Mouse (Mus musculus) hindlimb bud, embryonic 11.5 days (tissue): ENCODE results near the gene Ntn3.

Experiments used
- DNase-seq: peaks from one replicate; pipeline ENCODE4 v3.0.0-alpha.2; 2012; ENCODE audit warnings: low read depth, low spot score; ENCODE audit errors: extremely low spot score

Ntn3 gene

GRCm38 (mm10) chr17:24209043-24209915 is at the start of gene Ntn3:
Ntn3 (minus strand) TSS chr17:24209531.
- no peak for DNase-seq

DNA sequence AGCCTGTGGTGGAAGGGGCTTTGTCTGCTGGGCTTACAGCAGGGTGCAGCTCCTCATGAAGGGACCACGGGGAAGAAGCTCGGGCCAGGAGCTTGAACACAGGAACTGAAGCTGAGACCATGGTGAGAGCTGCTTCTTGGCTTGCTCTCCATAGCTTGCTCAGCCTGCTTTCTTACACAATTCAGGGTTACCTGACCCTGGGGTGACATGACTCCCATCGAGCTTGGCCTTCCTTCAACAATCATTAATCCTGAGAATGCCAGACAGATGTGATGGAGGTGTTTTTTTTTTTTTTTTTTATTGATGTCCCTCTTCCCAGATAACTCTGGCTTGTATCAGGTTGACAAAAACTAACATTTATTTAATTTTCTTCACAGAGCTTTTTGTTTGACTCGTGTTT is 49.6 kb upstream of the Ntn3 start:
- DNase-seq = no peak

DNA sequence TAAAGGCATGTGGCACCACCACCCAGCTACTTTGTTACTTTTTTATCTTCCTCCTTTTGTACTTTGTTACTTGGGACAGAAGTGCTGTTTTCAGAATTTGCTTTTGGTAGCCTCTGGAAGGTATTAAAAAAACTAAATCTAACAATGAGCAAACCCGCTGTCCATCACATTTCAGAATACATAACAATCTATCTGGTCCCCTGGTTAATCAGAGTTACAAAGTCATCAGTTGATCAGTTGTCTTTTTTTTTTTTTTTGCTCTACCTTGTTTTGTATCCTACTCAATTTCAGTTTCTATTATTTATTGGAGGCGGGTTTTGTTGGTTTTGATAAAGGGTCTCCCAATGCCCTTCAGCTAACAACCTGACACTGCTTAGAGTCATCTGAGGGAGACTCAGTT is 43.0 kb upstream of the Ntn3 start:
- no peak for DNase-seq

- DNase-seq = peak; percentile 90
Measured at GRCm38 (mm10) chr17:24251320-24252069, 42.2 kb upstream of the Ntn3 start, which contains the start of gene Ccnf. Ccnf (minus strand) TSS chr17:24251484.

GRCm38 (mm10) chr17:24250988-24251319 is 41.6 kb upstream of the Ntn3 start:
- no peak for DNase-seq

DNA sequence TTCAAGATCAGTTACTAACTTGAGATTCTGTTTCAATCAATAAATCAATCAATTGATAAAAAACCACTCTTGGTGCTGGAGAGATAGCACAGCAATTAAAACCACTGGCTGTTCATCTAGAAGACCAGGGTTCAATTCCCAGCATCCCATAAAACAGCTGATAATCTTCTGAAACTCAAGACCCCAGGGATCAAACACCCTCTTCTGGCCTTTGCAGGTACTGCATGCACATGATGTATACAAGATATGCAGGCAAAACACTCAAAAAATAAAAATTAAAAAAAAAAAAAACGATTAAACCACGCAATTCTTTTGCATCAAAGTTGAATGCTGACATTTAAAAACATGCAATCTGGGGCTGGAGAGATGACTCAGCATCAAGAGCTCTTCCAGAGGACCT is 39.3 kb upstream of the Ntn3 start:
- DNase-seq = no peak

- DNase-seq = no peak
Measured at GRCm38 (mm10) chr17:24244061-24244460, 34.7 kb upstream of the Ntn3 start.

DNA sequence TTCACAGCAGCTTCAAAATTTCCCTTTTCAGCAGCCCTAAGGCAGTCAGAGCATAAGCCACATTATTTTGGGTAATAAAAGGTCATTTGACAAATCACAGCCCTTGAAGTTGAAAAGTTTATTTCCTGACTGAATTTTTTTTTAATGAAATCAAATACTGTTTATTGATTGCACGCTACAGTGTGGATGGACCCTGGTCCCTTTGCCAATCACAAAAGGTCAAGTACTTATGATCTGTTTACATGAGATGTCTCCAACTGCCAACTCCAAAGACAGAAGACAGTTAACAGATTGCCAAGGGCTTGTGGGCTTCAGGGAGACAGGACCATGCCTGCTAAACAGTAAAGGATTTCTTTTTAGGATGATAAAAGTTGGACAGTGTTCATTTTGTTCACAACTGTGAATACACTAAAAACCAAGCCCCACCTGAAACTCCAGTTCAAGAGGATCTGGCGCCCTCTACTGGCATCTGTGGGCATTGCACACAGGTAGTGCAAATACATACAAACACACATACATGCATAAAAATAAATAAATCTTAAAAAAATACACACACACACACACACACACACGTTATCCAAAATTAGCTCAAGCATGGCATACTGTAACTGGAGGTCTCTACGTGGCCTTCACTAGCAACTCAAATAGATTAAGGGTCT is 34.1 kb upstream of the Ntn3 start:
- no peak for DNase-seq

DNA sequence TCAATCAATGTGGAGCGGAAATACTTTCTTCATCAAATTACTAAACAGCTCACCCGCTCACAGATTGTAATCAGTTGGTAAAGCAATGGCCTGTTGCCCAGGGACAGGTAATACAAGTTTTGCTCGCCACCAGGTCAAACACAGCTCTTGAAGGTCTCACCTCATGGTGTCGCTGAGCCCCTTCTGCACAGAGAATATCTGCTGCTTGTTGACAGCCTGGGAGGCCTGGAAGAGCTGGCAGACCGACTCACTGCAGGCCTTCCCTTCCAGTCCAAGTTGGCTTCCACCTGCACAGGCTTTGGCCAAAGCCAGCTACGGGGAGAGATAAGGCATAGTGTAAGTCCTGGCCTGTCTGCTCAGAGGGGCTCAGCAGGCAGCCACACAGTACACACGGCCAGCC is 27.6 kb upstream of the Ntn3 start:
- DNase-seq = no peak

DNA sequence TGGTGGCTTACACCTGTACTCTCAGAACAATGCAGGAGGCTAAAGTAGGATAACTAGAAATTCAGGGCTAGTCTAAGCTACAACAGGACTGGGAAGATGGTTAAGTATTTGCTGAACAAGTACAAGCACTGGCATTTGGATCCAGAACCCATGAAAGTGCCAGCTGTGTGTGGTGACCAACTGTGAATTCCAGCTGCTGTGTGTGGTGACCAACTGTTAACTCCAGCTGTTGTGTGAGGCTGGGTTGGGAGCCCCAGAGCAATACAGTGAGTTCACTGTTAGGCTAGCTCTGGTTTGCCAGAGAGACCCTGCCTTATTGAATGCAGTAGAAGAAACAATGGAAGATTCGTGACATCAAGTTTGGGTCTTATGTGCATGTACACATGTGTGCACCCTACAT is 27.1 kb upstream of the Ntn3 start:
- DNase-seq = no peak

DNA sequence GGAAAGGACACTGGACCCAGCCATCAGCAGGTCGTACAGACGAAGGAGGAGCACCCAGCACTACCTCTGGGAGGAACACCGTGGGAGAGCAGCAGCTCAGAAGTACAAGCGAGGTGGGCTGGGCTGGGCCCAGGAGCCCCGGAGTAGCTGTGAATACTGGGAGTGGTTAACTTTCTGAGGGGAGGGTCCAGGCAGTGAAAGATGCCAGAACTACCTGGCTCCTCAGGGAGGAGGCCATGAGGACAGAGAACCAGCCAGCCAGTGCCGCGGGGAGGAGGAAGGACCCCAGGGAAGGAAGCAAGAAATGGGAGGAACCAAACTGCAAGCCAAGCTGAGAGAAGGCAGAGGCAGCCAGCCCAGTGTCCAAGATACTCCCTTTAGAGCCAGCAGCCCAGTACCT is 18.6 kb upstream of the Ntn3 start:
- DNase-seq = no peak

GRCm38 (mm10) chr17:24226721-24227120 is 17.4 kb upstream of the Ntn3 start:
- DNase-seq = no peak

GRCm38 (mm10) chr17:24225851-24226250 is 16.5 kb upstream of the Ntn3 start:
- DNase-seq = no peak

DNA sequence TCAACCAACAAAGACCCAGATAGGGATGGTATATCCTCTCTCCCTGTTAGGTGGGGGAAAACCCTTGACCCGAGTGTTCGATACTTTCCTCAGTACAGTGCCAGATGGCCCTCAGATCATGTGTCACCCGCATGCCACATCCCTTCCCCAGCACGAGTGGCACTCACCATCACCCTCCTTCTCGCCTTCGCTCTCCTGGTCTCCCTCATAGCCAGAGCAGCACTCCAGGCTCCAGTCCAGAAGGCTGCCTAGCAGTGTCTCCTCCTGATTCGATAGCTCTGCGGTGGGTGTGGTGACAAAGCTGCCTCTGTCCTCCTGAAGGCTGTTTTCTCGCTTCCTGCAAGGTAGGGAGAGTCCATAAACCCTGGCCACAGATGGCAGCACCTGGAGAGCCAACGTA is 15.4 kb upstream of the Ntn3 start:
- no peak for DNase-seq

DNA sequence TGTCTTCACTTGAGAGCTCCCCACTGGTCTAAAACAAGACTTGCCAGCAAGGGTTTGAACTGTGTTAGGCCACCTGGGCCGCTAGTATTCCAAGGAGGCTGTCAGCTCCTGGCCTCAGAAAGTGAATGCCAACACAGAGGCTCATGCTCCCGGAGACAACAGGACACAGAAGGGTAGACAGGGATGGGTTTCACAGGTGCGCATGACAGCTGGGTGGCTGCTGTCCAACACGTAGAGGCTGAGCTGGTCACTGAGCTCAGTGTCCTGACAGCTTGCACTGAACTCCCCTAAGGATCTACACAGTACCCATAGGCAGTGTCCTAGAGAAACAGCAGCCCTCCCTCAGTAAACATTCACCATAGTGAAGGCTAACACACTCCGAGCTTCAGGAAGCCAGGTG is 14.2 kb upstream of the Ntn3 start:
- DNase-seq = no peak

DNA sequence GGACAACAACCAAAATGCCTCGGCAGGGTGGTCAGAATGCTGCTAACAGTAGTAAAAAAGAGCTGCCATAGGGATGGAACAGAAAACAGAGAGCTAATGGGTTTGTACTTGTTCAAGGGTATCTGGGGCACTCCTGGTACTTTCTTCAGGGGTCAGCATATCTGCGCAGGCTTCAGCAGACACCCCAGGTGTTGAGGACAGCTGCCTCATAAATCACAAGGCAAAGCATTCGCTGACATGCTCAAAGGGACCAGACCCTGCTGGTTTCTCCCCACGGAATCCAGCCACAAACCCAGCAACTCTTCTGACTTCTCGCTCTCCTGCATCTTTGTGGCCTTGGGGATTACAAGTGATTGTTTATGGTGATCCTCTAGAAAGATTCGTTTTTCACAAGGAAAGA is 13.3 kb upstream of the Ntn3 start:
- no peak for DNase-seq

GRCm38 (mm10) chr17:24220435-24221411 is 11.4 kb upstream of the Ntn3 start, which contains the start of gene Tedc2:
Tedc2 (minus strand) TSS chr17:24220851.
- DNase-seq = no peak

DNA sequence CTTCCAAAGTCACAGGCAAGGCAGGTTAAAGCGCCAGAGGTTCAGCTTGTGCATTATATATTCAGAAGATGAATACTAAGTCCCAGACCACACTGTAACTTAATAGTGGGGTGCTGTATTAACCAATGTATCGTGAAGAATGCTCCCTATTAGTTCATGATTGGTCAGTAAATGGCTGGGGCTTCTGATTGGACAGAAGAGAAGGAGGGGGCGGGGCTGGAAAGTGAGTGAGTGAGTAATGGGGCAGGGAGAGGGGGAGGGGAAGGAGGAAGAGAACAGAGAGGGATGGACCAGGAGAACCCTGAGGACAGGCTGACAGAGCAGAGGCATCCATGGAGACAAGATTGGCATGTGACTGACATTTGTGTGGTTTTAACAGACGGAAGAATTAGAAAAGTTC is 7.5 kb upstream of the Ntn3 start:
- no peak for DNase-seq

- DNase-seq = no peak
Measured at GRCm38 (mm10) chr17:24213186-24213585, 3.9 kb upstream of the Ntn3 start.

DNA sequence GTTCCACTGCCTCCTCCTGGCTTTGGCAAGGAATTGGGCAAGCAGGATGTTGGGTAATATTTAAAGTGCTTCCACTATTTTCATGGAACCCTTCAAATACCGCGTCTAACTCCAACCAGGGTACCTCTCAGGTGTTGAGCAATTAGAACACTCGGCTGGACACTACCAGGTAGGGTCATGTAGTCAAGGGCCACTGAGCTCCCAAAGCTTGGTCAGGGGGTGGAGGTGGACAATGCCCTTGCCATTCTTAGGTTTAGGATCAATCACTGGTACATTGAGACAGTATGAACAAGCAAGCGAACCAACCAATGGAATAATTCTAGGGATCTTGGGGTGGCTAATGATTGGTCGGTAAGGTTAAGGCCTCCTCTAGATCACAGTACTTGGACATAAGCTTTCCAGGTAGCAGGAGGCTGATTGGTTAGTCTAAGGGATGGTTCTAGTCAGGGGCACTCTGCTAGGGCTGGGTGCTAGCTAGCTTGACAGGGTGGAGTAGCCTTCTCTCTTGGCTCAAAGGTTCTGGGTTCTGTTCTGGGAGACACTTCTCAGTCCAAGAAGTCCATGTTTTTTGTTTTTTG is 3.2 kb upstream of the Ntn3 start:
- no peak for DNase-seq
